Mouse (Mus musculus): ENCODE measurements at regions not wholly inside any gene's neighbourhood (a gene's known extent, or its start where the extent isn't known, plus 50 kb on each side); places are given as distances from the start of the nearest gene placed in this dataset.

DNA sequence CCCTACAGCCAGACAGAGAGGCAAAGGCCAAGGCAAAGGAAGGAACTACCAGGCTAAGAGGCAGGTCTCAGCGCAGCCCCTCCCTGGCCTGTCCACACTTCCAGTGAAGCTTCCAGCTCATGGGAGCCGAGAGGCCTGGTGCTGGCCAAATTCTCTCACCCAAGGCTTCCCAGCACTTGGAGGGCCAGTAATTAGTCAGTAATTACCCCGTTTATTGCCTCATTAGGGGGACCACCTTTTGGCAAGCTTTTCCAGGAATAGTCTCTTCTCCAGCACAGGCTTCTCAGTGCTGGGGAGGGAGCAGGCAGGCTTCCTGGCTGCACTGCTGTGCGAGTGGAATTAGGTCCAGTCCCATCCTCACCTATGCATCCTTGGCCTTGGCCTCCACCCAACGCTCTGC is 252.8 kb upstream of the Nxpe4 start:
- DNase-seq: no peak

DNA sequence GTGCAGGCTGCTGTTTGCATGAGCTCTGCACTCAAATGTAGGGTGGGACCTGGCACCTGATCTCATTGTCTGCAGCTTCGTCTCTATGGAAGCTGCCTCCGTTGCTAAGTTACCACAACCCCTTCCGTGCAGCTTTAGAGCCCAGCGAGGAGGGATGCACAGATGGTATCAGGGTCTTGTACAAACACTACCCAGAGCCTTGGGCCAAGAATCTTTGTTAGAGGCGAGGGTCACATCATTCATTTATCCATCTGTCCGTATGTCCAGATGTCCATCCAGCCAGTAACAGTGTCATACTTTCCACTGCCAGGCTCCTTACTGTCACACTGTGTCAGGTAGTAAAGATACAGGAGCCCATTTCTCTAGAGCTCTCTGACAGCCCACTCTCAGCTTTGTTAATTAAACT is 251.3 kb upstream of the Nxpe4 start:
- DNase-seq: no peak

DNA sequence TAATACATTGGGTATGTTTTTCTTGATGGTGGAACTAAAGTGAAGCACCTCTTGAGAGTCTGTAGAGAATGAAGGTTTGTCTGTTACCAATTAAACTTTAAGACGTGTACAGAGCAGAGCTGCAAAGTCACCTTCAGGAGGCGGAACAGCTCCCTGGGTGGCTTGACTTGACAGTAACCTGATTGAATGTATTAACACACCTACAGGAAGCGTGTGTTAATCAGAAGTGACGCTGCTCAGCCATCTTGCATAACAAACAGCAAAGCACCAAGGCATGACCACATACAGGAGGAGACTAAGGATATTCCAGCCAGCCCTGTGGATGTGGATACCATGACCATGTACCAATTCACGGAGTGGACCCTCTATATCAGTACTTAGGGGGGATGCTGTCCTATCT is 249.0 kb upstream of the Nxpe4 start:
- no peak for DNase-seq

GRCm38 (mm10) chr9:47935299-47935698 is 226.5 kb upstream of the Nxpe4 start:
- no peak for DNase-seq

- DNase-seq: no peak
Measured at GRCm38 (mm10) chr9:47935957-47936457, 225.8 kb upstream of the Nxpe4 start.

GRCm38 (mm10) chr9:47938941-47939710 is 222.7 kb upstream of the Nxpe4 start:
- DNase-seq: no peak

GRCm38 (mm10) chr9:47942761-47943583 is 218.9 kb upstream of the Nxpe4 start:
- no peak for DNase-seq

DNA sequence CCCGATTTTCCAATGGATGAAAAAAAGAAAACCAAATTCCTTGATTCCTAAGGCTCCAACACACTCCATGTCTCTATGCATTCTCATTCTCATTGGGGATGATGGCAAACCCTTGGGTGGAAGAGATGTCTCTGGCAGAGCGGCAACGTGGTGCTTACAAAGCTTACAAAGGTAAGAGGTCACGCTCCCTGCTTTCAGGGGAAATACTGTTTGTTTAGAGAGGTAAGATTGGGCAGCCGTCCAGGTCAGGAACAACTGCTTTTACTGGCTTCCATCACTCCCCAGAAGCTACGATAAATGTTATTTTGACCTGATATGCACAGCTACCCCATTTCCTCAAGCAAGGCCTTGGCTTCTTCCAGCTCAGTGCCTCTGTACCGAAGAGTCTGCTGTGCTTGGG is 215.6 kb upstream of the Nxpe4 start:
- no peak for DNase-seq

- no peak for DNase-seq
Measured at GRCm38 (mm10) chr9:47957881-47958280, 203.9 kb upstream of the Nxpe4 start.

GRCm38 (mm10) chr9:47958861-47959260 is 203.0 kb upstream of the Nxpe4 start:
- DNase-seq: no peak

DNA sequence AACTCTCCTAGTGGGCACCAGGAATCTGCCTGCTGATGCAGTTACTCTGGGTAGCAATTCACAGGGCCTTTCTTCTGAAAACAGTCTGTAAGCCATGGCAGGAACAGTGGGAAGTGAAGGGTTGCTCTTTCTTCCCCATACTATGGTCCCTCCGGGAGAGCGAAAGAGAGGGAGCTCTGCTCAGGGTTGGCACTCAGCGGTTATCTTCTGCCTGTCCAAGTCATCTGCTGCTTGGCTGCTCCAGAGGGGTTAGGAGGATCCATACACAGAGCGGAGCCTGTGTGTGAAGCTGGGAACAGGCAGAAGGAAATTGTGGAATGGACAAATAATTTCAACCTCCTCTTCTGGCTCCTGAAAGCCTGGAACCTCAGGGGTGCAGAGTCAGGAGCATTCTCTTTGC is 200.6 kb upstream of the Nxpe4 start:
- DNase-seq: no peak

DNA sequence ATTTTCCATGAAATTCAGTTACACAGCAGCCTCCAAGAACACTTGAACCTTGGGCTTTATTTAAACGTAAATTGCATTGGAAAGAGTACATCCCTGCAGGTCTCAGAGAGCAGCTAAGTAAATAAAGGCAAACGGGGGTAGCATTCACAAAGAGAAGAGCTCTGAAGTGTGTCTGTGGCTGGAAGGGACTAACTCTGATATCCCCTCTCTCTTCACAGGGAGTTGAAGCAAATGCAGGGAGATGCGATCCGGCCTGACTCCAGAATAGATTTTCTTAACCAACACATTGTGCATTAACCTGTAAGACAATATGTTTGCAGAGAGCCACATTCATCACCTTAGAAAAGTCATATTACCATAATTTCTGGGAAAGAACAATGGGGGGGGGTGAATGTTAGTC is 199.7 kb upstream of the Nxpe4 start:
- DNase-seq: no peak

DNA sequence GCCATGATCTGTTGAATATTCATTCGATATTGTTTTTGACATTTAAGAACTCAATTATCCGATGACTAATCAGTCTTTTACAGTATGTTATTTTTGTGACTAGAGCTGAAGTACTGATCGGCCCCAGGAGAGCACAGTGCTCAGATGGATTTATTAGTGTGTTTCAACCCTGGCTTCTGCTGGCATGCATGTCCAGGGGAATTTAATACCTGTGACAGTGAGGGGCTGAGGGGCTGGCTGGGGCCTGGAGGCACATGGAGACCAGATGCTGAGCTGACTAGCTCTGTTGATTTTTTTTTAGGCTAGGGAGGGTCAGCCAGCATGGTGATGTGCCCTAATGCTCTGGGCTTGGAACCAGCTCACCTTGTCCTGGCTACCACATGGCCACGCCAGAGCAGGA is 199.2 kb upstream of the Nxpe4 start:
- DNase-seq: no peak

DNA sequence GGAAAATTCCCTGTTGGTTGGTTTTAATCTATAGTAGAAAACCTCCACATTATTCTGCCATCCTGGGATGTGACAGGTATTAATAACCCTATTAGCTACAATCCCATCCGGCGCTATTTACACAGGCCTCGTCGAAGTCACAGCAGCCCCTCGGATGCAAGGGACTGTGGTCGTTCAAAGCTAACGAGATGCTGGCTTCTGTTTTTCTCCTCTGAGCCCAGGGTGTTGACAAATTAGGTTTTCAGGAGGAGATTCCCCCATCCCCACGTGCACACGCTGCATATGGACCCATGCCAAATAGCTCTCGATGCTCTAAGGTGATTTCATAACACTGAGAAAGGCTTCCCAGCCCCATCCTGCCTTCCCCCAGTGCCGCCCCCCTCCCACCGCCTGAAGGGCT is 188.7 kb upstream of the Nxpe4 start:
- DNase-seq: no peak

GRCm38 (mm10) chr9:47985356-47986111 is 176.3 kb upstream of the Nxpe4 start:
- no peak for DNase-seq

- no peak for DNase-seq
Measured at GRCm38 (mm10) chr9:47987266-47987665, 174.6 kb upstream of the Nxpe4 start.

DNA sequence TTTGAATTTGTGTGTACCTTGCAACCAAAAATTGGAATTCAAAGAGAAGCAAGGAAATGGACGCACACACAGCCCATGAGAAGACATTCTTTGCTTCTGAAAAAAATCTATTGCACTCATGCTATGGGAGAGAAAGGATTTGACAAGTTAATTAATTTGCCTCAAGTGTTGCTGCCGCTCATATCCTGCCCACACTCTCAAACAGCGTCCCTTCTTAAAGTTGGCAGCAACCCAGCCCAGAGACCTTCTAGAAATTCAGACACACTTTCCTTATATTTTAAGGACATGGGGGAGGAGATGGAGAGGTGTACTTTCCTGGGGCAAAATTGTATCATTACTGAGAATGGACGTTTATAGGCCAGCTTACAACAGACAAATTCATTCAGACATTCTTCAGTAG is 167.2 kb upstream of the Nxpe4 start:
- no peak for DNase-seq

- no peak for DNase-seq
Measured at GRCm38 (mm10) chr9:47999632-48000031, 162.2 kb upstream of the Nxpe4 start.

DNA sequence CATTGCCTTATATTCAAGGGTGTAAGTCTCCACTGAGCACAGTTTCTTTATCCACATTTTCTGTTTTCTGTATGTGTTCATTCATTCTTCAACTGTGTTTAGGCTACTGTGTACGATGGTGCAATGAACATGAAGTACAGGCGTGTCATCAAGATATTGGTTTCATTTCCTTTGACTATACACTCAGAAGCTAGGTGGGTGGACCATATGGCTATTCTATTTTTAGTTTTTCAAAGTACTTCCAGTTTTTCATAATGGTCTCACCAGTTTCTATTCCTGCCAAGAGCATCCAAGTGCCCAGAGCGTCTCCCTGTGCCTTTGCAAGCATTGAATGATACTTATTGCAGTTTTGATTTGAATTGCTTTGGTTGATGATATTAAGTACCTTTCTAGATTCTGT is 132.8 kb upstream of the Nxpe4 start:
- DNase-seq: no peak

- no peak for DNase-seq
Measured at GRCm38 (mm10) chr9:48030839-48031238, 131.0 kb upstream of the Nxpe4 start.

- no peak for DNase-seq
Measured at GRCm38 (mm10) chr9:48035959-48036358, 125.9 kb upstream of the Nxpe4 start.

DNA sequence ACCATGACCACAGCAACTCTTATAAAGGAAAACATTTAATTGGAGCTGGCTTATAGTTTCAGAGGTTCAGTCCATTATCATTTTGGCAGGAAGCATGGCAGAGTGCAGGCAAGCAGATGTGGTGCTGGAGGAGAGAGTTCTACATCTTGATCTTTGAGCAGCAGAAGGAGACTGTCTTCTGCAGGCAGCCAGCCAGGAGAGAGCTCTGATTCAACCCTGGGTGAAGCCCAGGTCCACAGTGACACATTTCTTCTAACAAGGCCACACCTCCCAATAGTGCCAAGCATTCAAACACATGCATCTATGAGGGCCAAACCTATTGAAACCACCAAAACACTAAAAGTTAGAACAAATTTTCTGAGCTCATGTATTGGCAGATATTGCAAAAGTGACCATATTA is 117.0 kb upstream of the Nxpe4 start:
- DNase-seq: no peak

- no peak for DNase-seq
Measured at GRCm38 (mm10) chr9:48047846-48048245, 114.0 kb upstream of the Nxpe4 start.

Measured in adrenal gland, adult 8-10 months (tissue).